Mouse (Mus musculus): ENCODE measurements around the gene Hist2h3c2. TPM values are rescaled to one million over a fixed set of nuclear protein-coding genes. Genes with fewer than 3 reads are reported as not detected.
A peak's percentile ranks its signal among the peaks of the same experiment; 100 is the strongest.

Hist2h3c2 gene
- polyA plus RNA-seq, 1 experiment: 1,020 TPM

GRCm38 (mm10) chr3:96226695-96227648, 12.0 kb downstream of the Hist2h3c2 start:
- Histone ChIP-seq H3K36me3 (ENCODE audit: control insufficient read depth, insufficient read depth, low read length) (no peaks in the 10 kb centered on the region), H3K27me3 (ENCODE audit: control insufficient read depth, insufficient read depth, low read length) (no peaks in the 10 kb centered on the region), H3K4me1 (replicated peaks; ENCODE audit: control insufficient read depth, insufficient read depth, low read length) (peaks cover 16% of the 10 kb centered on the region), H3K4me3 (ENCODE audit: control insufficient read depth, insufficient read depth, low read length) (no peak overlapping the region), H3K27ac (ENCODE audit: control insufficient read depth, insufficient read depth, low read length) (no peak overlapping the region)
- no peak for DNase-seq
- TF ChIP-seq CTCF (IDR thresholded peaks at IDR 0.05; ENCODE audit: borderline replicate concordance, control insufficient read depth, extremely low read depth, insufficient read depth, low read length, poor library complexity) (no peak), POLR2A (IDR thresholded peaks at IDR 0.05; ENCODE audit: control insufficient read depth, extremely low read depth, insufficient read depth, low read length, poor library complexity) (no peak)
- 83% methylated on average over 8 of the region's 8 CpGs for WGBS

DNA sequence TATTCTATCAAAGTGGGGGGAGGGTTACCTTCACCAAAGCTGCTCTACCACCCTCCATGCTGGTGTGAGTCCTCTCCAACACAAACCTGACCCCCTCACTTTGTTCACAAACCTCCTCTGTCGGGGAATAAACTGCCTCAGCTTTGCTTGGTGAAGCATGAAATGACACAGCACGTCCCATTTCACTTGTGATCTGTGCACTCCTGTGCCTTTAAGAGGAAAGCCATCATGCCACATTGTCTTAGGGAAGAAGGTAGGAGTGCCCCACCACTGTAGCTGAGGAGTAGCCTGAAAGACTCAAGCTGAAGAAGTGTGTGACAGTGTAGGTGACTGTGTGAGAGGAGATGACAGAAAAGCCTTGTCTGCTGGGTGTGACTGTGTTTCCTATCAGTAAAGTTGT, 13.5 kb downstream of the Hist2h3c2 start:
- Histone ChIP-seq H3K36me3 (ENCODE audit: control insufficient read depth, insufficient read depth, low read length) (no peaks in the 10 kb centered on the region), H3K4me1 (replicated peaks; ENCODE audit: control insufficient read depth, insufficient read depth, low read length) (peaks cover 19% of the 10 kb centered on the region), H3K27ac (ENCODE audit: control insufficient read depth, insufficient read depth, low read length) (no peak overlapping the region), H3K27me3 (ENCODE audit: control insufficient read depth, insufficient read depth, low read length) (no peaks in the 10 kb centered on the region), H3K4me3 (ENCODE audit: control insufficient read depth, insufficient read depth, low read length) (no peak overlapping the region)
- 82% methylated on average over 2 of the region's 2 CpGs for WGBS
- DNase-seq: no peak
- no peak for TF ChIP-seq POLR2A (IDR thresholded peaks at IDR 0.05; ENCODE audit: control insufficient read depth, extremely low read depth, insufficient read depth, low read length, poor library complexity)
- no peak for TF ChIP-seq CTCF (IDR thresholded peaks at IDR 0.05; ENCODE audit: borderline replicate concordance, control insufficient read depth, extremely low read depth, insufficient read depth, low read length, poor library complexity)

GRCm38 (mm10) chr3:96222774-96223173, 16.2 kb downstream of the Hist2h3c2 start:
- Histone ChIP-seq H3K4me1 (replicated peaks; ENCODE audit: control insufficient read depth, insufficient read depth, low read length) (peaks cover 23% of the 10 kb centered on the region), H3K4me3 (ENCODE audit: control insufficient read depth, insufficient read depth, low read length) (no peak overlapping the region), H3K27me3 (ENCODE audit: control insufficient read depth, insufficient read depth, low read length) (no peaks in the 10 kb centered on the region), H3K27ac (ENCODE audit: control insufficient read depth, insufficient read depth, low read length) (no peak overlapping the region), H3K36me3 (ENCODE audit: control insufficient read depth, insufficient read depth, low read length) (no peaks in the 10 kb centered on the region)
- no peak for DNase-seq
- TF ChIP-seq CTCF (IDR thresholded peaks at IDR 0.05; ENCODE audit: borderline replicate concordance, control insufficient read depth, extremely low read depth, insufficient read depth, low read length, poor library complexity) (no peak), POLR2A (IDR thresholded peaks at IDR 0.05; ENCODE audit: control insufficient read depth, extremely low read depth, insufficient read depth, low read length, poor library complexity) (no peak)
- WGBS: 92% methylated on average over 4 of the region's 4 CpGs

DNA sequence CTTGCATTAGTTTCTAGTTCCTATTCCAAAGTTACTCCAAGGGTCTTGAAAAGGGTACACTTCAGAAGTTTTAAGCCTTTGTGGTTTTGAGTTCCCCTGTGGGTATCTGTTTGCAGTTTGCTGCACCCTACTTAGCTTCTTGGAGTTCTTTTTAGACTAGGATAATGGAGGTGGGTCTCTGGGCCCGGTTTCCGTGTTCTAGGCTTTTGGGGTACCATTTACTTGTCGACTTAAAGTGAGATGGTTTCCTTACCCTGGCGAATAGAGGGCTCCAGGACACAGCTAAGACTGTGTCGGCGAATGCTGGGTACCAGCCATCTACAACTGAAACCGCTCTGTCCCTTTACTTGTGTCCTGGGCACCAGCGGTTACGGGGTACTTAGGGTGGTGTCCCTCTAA, 17.3 kb downstream of the Hist2h3c2 start:
- Histone ChIP-seq H3K4me3 (ENCODE audit: control insufficient read depth, insufficient read depth, low read length) (peak overlapping the region; percentile 89), H3K27ac (ENCODE audit: control insufficient read depth, insufficient read depth, low read length) (peak overlapping the region; percentile 97), H3K27me3 (ENCODE audit: control insufficient read depth, insufficient read depth, low read length) (no peaks in the 10 kb centered on the region), H3K36me3 (ENCODE audit: control insufficient read depth, insufficient read depth, low read length) (no peaks in the 10 kb centered on the region), H3K4me1 (replicated peaks; ENCODE audit: control insufficient read depth, insufficient read depth, low read length) (peaks cover 23% of the 10 kb centered on the region)
- WGBS: 8% methylated on average over 9 of the region's 9 CpGs
- DNase-seq: peak; percentile 45
- no peak for TF ChIP-seq POLR2A (IDR thresholded peaks at IDR 0.05; ENCODE audit: control insufficient read depth, extremely low read depth, insufficient read depth, low read length, poor library complexity)
- TF ChIP-seq CTCF (IDR thresholded peaks at IDR 0.05; ENCODE audit: borderline replicate concordance, control insufficient read depth, extremely low read depth, insufficient read depth, low read length, poor library complexity): no peak

DNA sequence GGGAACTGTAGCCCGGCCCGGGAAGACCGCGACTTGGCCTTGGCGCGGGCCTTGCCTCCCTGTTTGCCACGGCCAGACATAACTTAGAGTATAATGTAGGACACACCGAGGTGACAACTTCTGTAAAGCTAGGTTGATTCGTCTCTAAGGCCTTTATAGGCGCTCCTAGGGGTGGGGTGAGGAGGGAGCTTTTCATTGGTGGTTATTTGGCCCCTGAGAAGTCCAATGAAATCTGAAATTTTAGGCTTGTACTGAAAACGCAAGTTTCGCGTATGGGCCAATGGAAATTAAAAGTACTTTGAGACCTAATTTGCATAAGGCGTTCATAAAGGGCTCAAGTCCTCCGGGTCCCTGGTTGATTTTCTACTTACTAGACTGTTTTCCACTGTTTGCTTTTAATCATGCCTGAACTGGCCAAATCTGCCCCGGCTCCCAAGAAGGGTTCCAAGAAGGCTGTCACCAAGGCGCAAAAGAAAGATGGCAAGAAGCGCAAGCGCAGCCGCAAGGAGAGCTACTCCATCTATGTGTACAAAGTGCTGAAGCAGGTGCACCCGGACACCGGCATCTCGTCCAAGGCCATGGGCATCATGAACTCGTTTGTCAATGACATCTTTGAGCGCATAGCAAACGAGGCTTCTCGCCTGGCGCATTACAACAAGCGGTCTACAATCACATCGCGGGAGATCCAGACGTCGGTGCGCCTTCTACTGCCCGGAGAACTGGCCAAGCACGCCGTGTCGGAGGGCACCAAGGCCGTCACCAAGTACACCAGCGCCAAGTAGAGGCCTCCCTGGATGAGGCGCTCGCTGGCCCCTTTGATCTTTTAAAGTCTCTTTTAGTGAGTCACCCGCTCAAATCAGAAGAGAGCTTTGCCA, 17.9 kb downstream of the Hist2h3c2 start, which contains the start of the genes Hist2h2ac and Hist2h2be:
Hist2h2ac (minus strand) TSS at position 116 of the 875 bp plus-strand sequence.
Hist2h2be (plus strand) TSS at position 355 of the 875 bp plus-strand sequence.
- Histone ChIP-seq H3K27me3 (ENCODE audit: control insufficient read depth, insufficient read depth, low read length) (no peaks in the 10 kb centered on the region), H3K4me3 (ENCODE audit: control insufficient read depth, insufficient read depth, low read length) (peak within 1 kb of the TSS; percentile 89), H3K27ac (ENCODE audit: control insufficient read depth, insufficient read depth, low read length) (peak within 1 kb of the TSS; percentile 98), H3K36me3 (ENCODE audit: control insufficient read depth, insufficient read depth, low read length) (no peaks in the 10 kb centered on the region), H3K4me1 (replicated peaks; ENCODE audit: control insufficient read depth, insufficient read depth, low read length) (peaks cover 23% of the 10 kb centered on the region)
- TF ChIP-seq CTCF (IDR thresholded peaks at IDR 0.05; ENCODE audit: borderline replicate concordance, control insufficient read depth, extremely low read depth, insufficient read depth, low read length, poor library complexity) (no peak), POLR2A (IDR thresholded peaks at IDR 0.05; ENCODE audit: control insufficient read depth, extremely low read depth, insufficient read depth, low read length, poor library complexity) (peak; percentile 50; the same call in 1 of the 2 replicates)
- DNase-seq: peak; percentile 90
- under 1% methylated on average over 43 of the region's 43 CpGs for WGBS
